Mouse (Mus musculus) embryonic facial prominence, embryonic 15.5 days (tissue): ENCODE results near the gene Nxt2. TPM values are rescaled to one million over a fixed set of nuclear protein-coding genes. Genes with fewer than 3 reads are reported as not detected.
"Not testable (repeated sequence)": the region's sequence is repeated elsewhere in the genome, so short reads cannot be mapped to it uniquely, and the experiment has no call there.

Experiments
- ATAC-seq: fragments of 200-750 bp; cut with Nextera tagmentation; 2 replicates; pipeline ENCODE4 v1.8.0; 2017; ENCODE audit warnings: low read depth, moderate TSS enrichment; ENCODE audit not compliant: insufficient number of reproducible peaks, low FRiP score, low TSS enrichment
- H3K27ac ChIP-seq: fragments of 300-500 bp; sonication (generic); replicated peaks from 2 replicates; pipeline ENCODE4 v1.5.1; 2015; ENCODE audit warnings: mild to moderate bottlenecking, inconsistent platforms
- H3K27me3 ChIP-seq: fragments of 300-500 bp; sonication (generic); 2 replicates; pipeline ENCODE4 v1.6.1; 2015; ENCODE audit warnings: inconsistent platforms
- H3K36me3 ChIP-seq: fragments of 300-500 bp; sonication (generic); 2 replicates; pipeline ENCODE4 v1.6.1; 2015; ENCODE audit warnings: mild to moderate bottlenecking, inconsistent platforms
- H3K4me1 ChIP-seq: fragments of 300-500 bp; sonication (generic); 2 replicates; pipeline ENCODE4 v1.6.1; 2015; ENCODE audit warnings: inconsistent platforms
- H3K4me2 ChIP-seq: fragments of 300-500 bp; sonication (generic); replicated peaks from 2 replicates; pipeline ENCODE4 v1.6.1; 2015; ENCODE audit warnings: mild to moderate bottlenecking, inconsistent platforms
- H3K4me3 ChIP-seq: fragments of 300-500 bp; sonication (generic); replicated peaks from 2 replicates; pipeline ENCODE4 v1.5.1; 2015; ENCODE audit warnings: mild to moderate bottlenecking, inconsistent platforms
- H3K9ac ChIP-seq: fragments of 300-500 bp; sonication (generic); 2 replicates; pipeline ENCODE4 v1.6.1; 2015; ENCODE audit warnings: inconsistent platforms
- H3K9me3 ChIP-seq: fragments of 300-500 bp; sonication (generic); replicated peaks from 2 replicates; pipeline ENCODE4 v1.6.1; 2016; ENCODE audit warnings: inconsistent platforms
- WGBS: fragments of 180-500 bp; shearing (Covaris S2); methylation state at CpG from one replicate; pipeline ENCODE4 v1.1.7; 2015; 5-methylcytosine and 5-hydroxymethylcytosine counted together
- polyA plus RNA-seq: library from polyadenylated mRNA; unstranded; fragments of >200 nt; fragmentation: Nextera tagmentation; extraction: Ambion mirVana; gene quantifications from 2 replicates; pipeline ENCODE4 v1.2.1, GENCODE M21; 2015

Nxt2 gene
- polyA plus RNA-seq, 1 experiment from 2014 or later, result 17.7 TPM

- 34% methylated on average over 7 of the region's 7 CpGs for WGBS
- Histone ChIP-seq H3K27me3 (no peaks in the 10 kb centered on the region), H3K4me3 (peak overlapping the region; percentile 52)
These were observed 2.2 kb downstream of the Nxt2 start for GRCm38 (mm10) chrX:142228769-142229158.

GRCm38 (mm10) chrX:142236146-142236545 is 9.6 kb downstream of the Nxt2 start:
- not testable (repeated sequence) for H3K4me3 ChIP-seq, H3K9me3 ChIP-seq, H3K4me1 ChIP-seq, ATAC-seq, H3K36me3 ChIP-seq, H3K27ac ChIP-seq, H3K27me3 ChIP-seq, H3K4me2 ChIP-seq, H3K9ac ChIP-seq
- WGBS, result 73% methylated on average over 1 of the region's 1 CpGs

More at GRCm38 (mm10) chrX:142228769-142229158, 2.2 kb downstream of the Nxt2 start:
- H3K9ac ChIP-seq, result no peak overlapping the region
- H3K4me1 ChIP-seq, result no peaks in the 10 kb centered on the region
- no peak overlapping the region for H3K27ac ChIP-seq
- no peaks in the 10 kb centered on the region for H3K36me3 ChIP-seq
- ATAC-seq, result no peak
- no peaks in the 10 kb centered on the region for H3K9me3 ChIP-seq
- peak overlapping the region; percentile 36 for H3K4me2 ChIP-seq

- Histone ChIP-seq H3K27ac (no peak overlapping the region), H3K4me1 (no peaks in the 10 kb centered on the region), H3K9me3 (no peaks in the 10 kb centered on the region), H3K27me3 (no peaks in the 10 kb centered on the region), H3K4me2 (no peak overlapping the region), H3K36me3 (no peaks in the 10 kb centered on the region; the same call in 1 of the 2 replicates), H3K4me3 (no peak overlapping the region), H3K9ac (no peak overlapping the region)
- WGBS, result 40% methylated on average over 2 of the region's 2 CpGs
- ATAC-seq, result no peak
These were observed 10.5 kb downstream of the Nxt2 start for GRCm38 (mm10) chrX:142237101-142237500.

GRCm38 (mm10) chrX:142245682-142246327 is 19.2 kb downstream of the Nxt2 start:
- Histone ChIP-seq H3K9ac (no peak overlapping the region), H3K4me3 (no peak overlapping the region), H3K4me1 (no peaks in the 10 kb centered on the region), H3K4me2 (no peak overlapping the region), H3K9me3 (no peaks in the 10 kb centered on the region), H3K27ac (no peak overlapping the region), H3K36me3 (no peaks in the 10 kb centered on the region), H3K27me3 (no peaks in the 10 kb centered on the region; the same call in 1 of the 2 replicates)
- ATAC-seq, result no peak
- 67% methylated on average over 5 of the region's 5 CpGs for WGBS

- H3K9me3 ChIP-seq, result no peaks in the 10 kb centered on the region
- 83% methylated on average over 7 of the region's 7 CpGs for WGBS
- no peak overlapping the region for H3K4me2 ChIP-seq
- no peak overlapping the region for H3K27ac ChIP-seq
- no peak overlapping the region for H3K4me3 ChIP-seq
- H3K4me1 ChIP-seq, result no peaks in the 10 kb centered on the region
- H3K27me3 ChIP-seq, result peaks cover 3% of the 10 kb centered on the region; the same call in 1 of the 2 replicates
- H3K9ac ChIP-seq, result no peak overlapping the region
- H3K36me3 ChIP-seq, result no peaks in the 10 kb centered on the region
- ATAC-seq, result no peak
These were observed 23.6 kb downstream of the Nxt2 start for GRCm38 (mm10) chrX:142250008-142250736.

- no peak for ATAC-seq
- WGBS, result 61% methylated on average over 3 of the region's 3 CpGs
- H3K9me3 ChIP-seq, result no peaks in the 10 kb centered on the region
These were observed 49.5 kb downstream of the Nxt2 start for GRCm38 (mm10) chrX:142276031-142276430.

GRCm38 (mm10) chrX:142276573-142276972 is 50.0 kb downstream of the Nxt2 start:
- Histone ChIP-seq H3K27ac (no peak overlapping the region), H3K27me3 (0 out of 2 replicates have a peak, but pooled peaks cover 5% of the 10 kb centered on the region), H3K9ac (no peak overlapping the region), H3K9me3 (no peaks in the 10 kb centered on the region), H3K4me1 (no peaks in the 10 kb centered on the region), H3K4me3 (no peak overlapping the region), H3K4me2 (no peak overlapping the region), H3K36me3 (no peaks in the 10 kb centered on the region)
- no peak for ATAC-seq
- 52% methylated on average over 3 of the region's 3 CpGs for WGBS

More at GRCm38 (mm10) chrX:142276031-142276430, 49.5 kb downstream of the Nxt2 start:
- Histone ChIP-seq H3K36me3 (no peaks in the 10 kb centered on the region), H3K9ac (no peak overlapping the region), H3K27me3 (0 out of 2 replicates have a peak, but pooled peaks cover 5% of the 10 kb centered on the region), H3K4me1 (no peaks in the 10 kb centered on the region), H3K27ac (no peak overlapping the region), H3K4me3 (no peak overlapping the region), H3K4me2 (no peak overlapping the region)

- WGBS, result 45% methylated on average over 5 of the region's 5 CpGs
- Histone ChIP-seq H3K27ac (no peak overlapping the region), H3K4me2 (no peak overlapping the region), H3K27me3 (peaks cover 4% of the 10 kb centered on the region; the same call in 1 of the 2 replicates), H3K4me3 (no peak overlapping the region), H3K9ac (no peak overlapping the region), H3K4me1 (no peaks in the 10 kb centered on the region), H3K36me3 (no peaks in the 10 kb centered on the region), H3K9me3 (no peaks in the 10 kb centered on the region)
- ATAC-seq, result no peak
These were observed 59.3 kb downstream of the Nxt2 start for GRCm38 (mm10) chrX:142285905-142286304.

Other genes with a start within 250 kb of the Nxt2 start
- not detected in 2 replicates for gene Gucy2f, start 29.8 kb upstream of the Nxt2 start, polyA plus RNA-seq
- gene Kcne1l, start 79.5 kb downstream of the Nxt2 start, polyA plus RNA-seq, result 28.2 and 30.7 TPM in 2 replicates
- 13.1 and 13.4 TPM in 2 replicates for gene Acsl4, start 163.8 kb downstream of the Nxt2 start, polyA plus RNA-seq